Mouse (Mus musculus) CD4-positive helper T cell, adult 2 months (primary cell): ENCODE measurements around the gene Prr3.
"Not testable (repeated sequence)": the region's sequence is repeated elsewhere in the genome, so short reads cannot be mapped to it uniquely, and the experiment has no call there.

Experiments
- DNase-seq: peaks from one replicate; pipeline ENCODE4 v3.0.0-alpha.2; 2012; ENCODE audit warnings: low read depth, missing footprints, low spot score

Gene Prr3

DNA sequence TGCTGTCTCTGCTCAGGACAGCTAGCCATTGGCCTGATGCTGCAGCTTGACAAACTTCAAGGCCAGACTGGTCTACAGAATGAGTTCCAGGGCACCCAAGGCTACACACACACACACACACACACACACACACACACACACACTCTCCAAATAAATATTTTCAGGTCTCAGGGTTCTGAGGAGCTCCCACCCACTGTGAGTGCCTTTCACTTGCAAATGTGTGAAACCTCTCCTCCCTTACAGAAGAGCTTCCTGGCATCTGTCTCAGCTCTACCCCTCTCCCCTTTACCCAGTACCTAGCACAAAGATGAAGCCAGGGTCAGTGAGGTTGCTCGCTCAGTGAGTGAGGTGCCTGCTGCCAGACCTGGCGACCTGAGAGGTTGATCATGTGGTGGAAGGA lies 40.9 kb downstream of the Prr3 start:
- DNase-seq = no peak

DNA sequence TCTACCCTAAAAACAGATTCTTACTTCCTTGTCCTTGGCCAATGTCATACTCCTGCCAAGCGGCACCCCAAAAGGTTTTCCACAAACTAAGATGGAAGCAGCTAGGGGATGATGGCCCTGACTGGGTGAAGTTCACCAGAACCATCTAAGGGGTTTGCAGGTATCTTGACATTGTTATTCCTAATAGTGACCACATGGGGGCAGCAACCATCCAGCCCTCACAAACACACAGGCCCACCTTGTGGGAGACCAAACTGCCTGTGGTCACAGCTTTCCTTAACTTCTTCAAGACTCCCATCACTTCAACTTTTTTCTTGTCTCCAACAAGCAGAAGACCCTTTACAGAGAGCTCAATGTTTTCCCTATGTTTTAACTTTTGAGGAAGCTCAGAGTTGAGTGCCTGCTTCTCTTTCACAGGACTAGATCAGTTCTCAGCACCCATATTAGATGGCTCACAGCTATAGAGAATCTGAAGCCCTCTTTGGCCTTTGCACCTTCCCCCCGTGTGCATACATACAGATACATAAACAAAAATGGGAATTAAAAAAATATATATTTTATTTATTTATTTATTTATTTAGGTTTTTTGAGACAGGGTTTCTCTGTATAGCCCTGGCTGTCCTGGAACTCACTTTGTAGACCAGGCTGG lies 42.2 kb downstream of the Prr3 start:
- DNase-seq = peak; percentile 78

- not testable (repeated sequence) for DNase-seq
These were observed 44.3 kb downstream of the Prr3 start for GRCm38 (mm10) chr17:35935763-35936162.

DNA sequence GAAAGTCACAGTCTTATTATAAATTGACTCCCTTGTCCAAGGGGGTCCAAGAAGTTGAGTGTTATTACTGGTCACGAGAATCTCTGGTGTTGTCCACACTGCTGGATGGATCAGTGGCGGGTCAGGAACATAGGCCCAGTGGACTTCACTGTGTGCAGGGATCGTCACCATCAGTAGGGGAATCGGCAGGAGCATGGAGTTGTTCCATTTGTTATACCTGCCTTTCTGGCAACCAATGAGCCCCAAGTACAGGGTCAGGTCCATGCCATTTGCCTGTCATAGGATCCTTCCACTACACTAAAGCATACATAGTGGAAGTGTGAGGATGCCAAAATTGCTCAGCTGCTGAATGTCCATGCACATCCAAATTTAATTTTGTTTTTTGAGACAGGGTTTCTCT lies 47.4 kb downstream of the Prr3 start:
- no peak for DNase-seq

GRCm38 (mm10) chr17:35930627-35931026 lies 49.4 kb downstream of the Prr3 start:
- peak; percentile 3 for DNase-seq

- no peak for DNase-seq
These were observed 50.5 kb downstream of the Prr3 start for GRCm38 (mm10) chr17:35929534-35929933.

DNA sequence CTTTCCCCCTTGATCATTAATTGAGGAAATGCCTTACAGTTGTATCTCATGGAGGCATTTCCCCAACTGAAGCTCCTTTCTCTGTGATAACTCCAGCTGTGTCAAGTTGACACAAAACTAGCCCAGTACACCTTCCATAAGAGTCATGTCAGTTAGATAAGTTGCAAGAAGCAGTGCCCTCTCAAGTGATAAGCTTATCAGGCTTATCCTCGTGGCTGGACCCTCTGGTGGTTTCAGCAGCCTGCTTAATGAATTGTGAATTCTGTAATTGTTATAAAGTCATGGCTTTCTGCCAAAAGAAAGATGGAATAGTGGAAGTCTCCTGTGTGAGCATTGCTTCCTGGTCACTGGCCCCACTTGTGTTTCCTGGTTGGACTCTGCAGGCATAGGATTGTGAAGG lies 52.6 kb downstream of the Prr3 start:
- DNase-seq = no peak

GRCm38 (mm10) chr17:35923281-35923680 lies 56.8 kb downstream of the Prr3 start:
- no peak for DNase-seq

DNA sequence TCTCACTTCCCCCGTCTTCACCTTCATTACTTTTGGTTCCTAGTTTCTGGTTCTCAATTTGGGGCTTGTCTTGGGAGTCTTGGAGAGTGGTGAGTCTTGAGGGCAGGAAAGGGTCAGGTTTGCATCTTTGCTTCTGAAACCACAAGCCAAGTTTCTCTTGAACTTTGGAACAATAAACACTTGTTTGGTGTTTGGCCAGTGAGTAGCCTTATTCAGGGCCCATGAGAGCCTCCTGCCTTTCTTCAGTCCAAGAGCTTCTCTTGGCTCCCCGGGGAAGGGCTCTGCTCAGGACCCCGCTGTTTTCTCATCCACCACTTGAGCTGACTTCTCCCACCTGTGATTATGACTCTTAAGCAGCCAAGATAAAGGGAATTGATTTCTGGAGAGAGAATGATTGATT lies 57.5 kb downstream of the Prr3 start:
- DNase-seq = no peak
